Mouse (Mus musculus) testis, adult 2 months (tissue): ENCODE data around the gene Ceacam1. TPM values are rescaled to one million over a fixed set of nuclear protein-coding genes. Genes with fewer than 3 reads are reported as not detected.

Source experiments
- H3K27ac ChIP-seq: fragments of 200-500 bp; 2 replicates; pipeline ENCODE4 v1.5.1; 2012; ENCODE audit warnings: low read depth, low read length; ENCODE audit not compliant: control insufficient read depth, insufficient read depth
- H3K27me3 ChIP-seq: fragments of 200-500 bp; 2 replicates; pipeline ENCODE4 v1.6.1; 2012; ENCODE audit warnings: mild to moderate bottlenecking, low read length, moderate library complexity; ENCODE audit not compliant: control insufficient read depth, insufficient read depth
- H3K36me3 ChIP-seq: fragments of 200-500 bp; 2 replicates; pipeline ENCODE4 v1.6.1; 2012; ENCODE audit warnings: mild to moderate bottlenecking, low read length; ENCODE audit not compliant: control insufficient read depth, insufficient read depth
- H3K4me1 ChIP-seq: fragments of 200-500 bp; 2 replicates; pipeline ENCODE4 v1.6.1; 2012; ENCODE audit warnings: low read length; ENCODE audit not compliant: control insufficient read depth, insufficient read depth
- H3K4me3 ChIP-seq: fragments of 200-500 bp; 2 replicates; pipeline ENCODE4 v1.5.1; 2012; ENCODE audit warnings: low read depth, mild to moderate bottlenecking, low read length, moderate library complexity, mixed read lengths; ENCODE audit not compliant: control insufficient read depth
- CTCF ChIP-seq: fragments of 200-500 bp; IDR thresholded peaks from 2 replicates; pipeline ENCODE4 v1.5.1; 2012; ENCODE audit warnings: low read depth, mild to moderate bottlenecking, inconsistent platforms, low read length, moderate library complexity; ENCODE audit not compliant: control insufficient read depth, insufficient read depth, insufficient replicate concordance
- POLR2A ChIP-seq: fragments of 200-500 bp; IDR thresholded peaks from 2 replicates; pipeline ENCODE4 v1.6.1; 2012; ENCODE audit warnings: low read depth, mild to moderate bottlenecking, inconsistent platforms, low read length, moderate library complexity; ENCODE audit not compliant: control insufficient read depth
- polyA plus RNA-seq: library from polyadenylated mRNA; depleted of rRNA; stranded (reverse); fragments of >200 nt; gene quantifications from 2 replicates; pipeline ENCODE4 v1.2.3, GENCODE M21; 2012

The Ceacam1 gene
- polyA plus RNA-seq, 1 experiment, result 0.75 TPM

GRCm38 (mm10) chr7:25435546-25435851 lies 41.9 kb downstream of the Ceacam1 start:
- TF ChIP-seq POLR2A, result no peak
- no peak for TF ChIP-seq CTCF
- Histone ChIP-seq H3K36me3 (no peaks in the 10 kb centered on the region; the same call in 1 of the 2 replicates), H3K27ac (no peak overlapping the region), H3K27me3 (no peaks in the 10 kb centered on the region), H3K4me1 (no peaks in the 10 kb centered on the region), H3K4me3 (no peak overlapping the region)

- no peak overlapping the region for H3K4me3 ChIP-seq
- TF ChIP-seq CTCF (no peak), POLR2A (no peak)
- H3K27ac ChIP-seq, result no peak overlapping the region
- no peaks in the 10 kb centered on the region for H3K4me1 ChIP-seq
- no peaks in the 10 kb centered on the region; the same call in 1 of the 2 replicates for H3K36me3 ChIP-seq
- no peaks in the 10 kb centered on the region for H3K27me3 ChIP-seq
Measured at GRCm38 (mm10) chr7:25434654-25435545, 42.5 kb downstream of the Ceacam1 start.

- Histone ChIP-seq H3K27ac (no peak overlapping the region), H3K36me3 (no peaks in the 10 kb centered on the region; the same call in 1 of the 2 replicates), H3K4me3 (no peak overlapping the region), H3K4me1 (no peaks in the 10 kb centered on the region), H3K27me3 (no peaks in the 10 kb centered on the region)
- TF ChIP-seq CTCF, result no peak
Measured at GRCm38 (mm10) chr7:25433781-25434560, 43.4 kb downstream of the Ceacam1 start.

- H3K4me3 ChIP-seq, result no peak overlapping the region
- no peaks in the 10 kb centered on the region for H3K4me1 ChIP-seq
- no peak for TF ChIP-seq CTCF
- TF ChIP-seq POLR2A, result no peak
- no peaks in the 10 kb centered on the region for H3K27me3 ChIP-seq
- no peak overlapping the region for H3K27ac ChIP-seq
- no peaks in the 10 kb centered on the region; the same call in 1 of the 2 replicates for H3K36me3 ChIP-seq
Measured at GRCm38 (mm10) chr7:25433007-25433541, 44.3 kb downstream of the Ceacam1 start.

- no peak overlapping the region for H3K27ac ChIP-seq
- H3K4me1 ChIP-seq, result no peaks in the 10 kb centered on the region
- no peaks in the 10 kb centered on the region; the same call in 1 of the 2 replicates for H3K36me3 ChIP-seq
- H3K4me3 ChIP-seq, result no peak overlapping the region
- TF ChIP-seq POLR2A (no peak), CTCF (no peak)
- H3K27me3 ChIP-seq, result no peaks in the 10 kb centered on the region
Measured at GRCm38 (mm10) chr7:25432381-25432780, 45.0 kb downstream of the Ceacam1 start.

GRCm38 (mm10) chr7:25429886-25430784 lies 47.3 kb downstream of the Ceacam1 start:
- TF ChIP-seq CTCF (no peak), POLR2A (no peak)
- Histone ChIP-seq H3K27me3 (no peaks in the 10 kb centered on the region), H3K27ac (no peak overlapping the region), H3K4me3 (no peak overlapping the region), H3K4me1 (no peaks in the 10 kb centered on the region), H3K36me3 (no peaks in the 10 kb centered on the region)
